Comparison of ENCODE assay signal across 10 mouse cellular contexts in genomic region chr6:128132581-128132980, GRCm38 (mm10). TPM values are rescaled to one million over a fixed set of nuclear protein-coding genes. Genes with fewer than 3 reads are reported as not detected.
DNase-seq lines count a peak whose midpoint lies in the region; ATAC-seq lines count a peak whose summit lies in the region.
"Had no signal": no experiment of that assay in that cellular context is flagged by ENCODE, and none has a peak within 500 bp of the region (broad histone marks: within the 10 kb centered on the region; RNA-seq: fewer than 3 reads in every experiment).

No protein-coding gene starts in this region.

- 80% methylated on average over 6 of the region's 6 CpGs for WGBS in embryonic facial prominence, embryonic 13.5 days
- 91% methylated on average over 6 of the region's 6 CpGs for WGBS in embryonic facial prominence, embryonic 10.5 days
- 64% methylated on average over 6 of the region's 6 CpGs for WGBS in liver, embryonic 16.5 days (ENCODE audit: insufficient replicate concordance)

- no peaks in the 10 kb centered on the region for H3K27me3 ChIP-seq in embryonic facial prominence, embryonic 13.5 days
- H3K27me3 ChIP-seq in embryonic facial prominence, embryonic 10.5 days (replicated peaks; ENCODE audit: low read depth, poor library complexity, severe bottlenecking): no peaks in the 10 kb centered on the region
- H3K27me3 ChIP-seq in liver, embryonic 16.5 days (ENCODE audit: control insufficient read depth, insufficient read depth, low read depth, low read length): no peaks in the 10 kb centered on the region

- ATAC-seq in embryonic facial prominence, embryonic 13.5 days (ENCODE audit: insufficient number of reproducible peaks, insufficient read depth, low FRiP score, low TSS enrichment, low read depth): peak; percentile 54
- ATAC-seq in liver, embryonic 16.5 days (ENCODE audit: low read depth): no peak
- no peak for ATAC-seq in megakaryocyte-erythroid progenitor cell, adult 5-6 weeks (replicated peaks; ENCODE audit: low FRiP score, low TSS enrichment, poor library complexity, severe bottlenecking)

- H3K27ac ChIP-seq in embryonic facial prominence, embryonic 13.5 days: peak overlapping the region; percentile 44
- no peak overlapping the region; the same call in 1 of the 2 replicates for H3K27ac ChIP-seq in embryonic facial prominence, embryonic 10.5 days (replicated peaks)
- peak overlapping the region; percentile 38; the same call in 1 of the 2 replicates for H3K27ac ChIP-seq in brown adipose tissue, adult 24 weeks (replicated peaks; ENCODE audit: low read depth, low read length)
- 0 out of 2 replicates have a peak overlapping the region, but pooled peaks have one; percentile 26 for H3K27ac ChIP-seq in liver, embryonic 16.5 days (ENCODE audit: low read length)

- no peaks in the 10 kb centered on the region for H3K36me3 ChIP-seq in embryonic facial prominence, embryonic 13.5 days
- 0 out of 2 replicates have a peak, but pooled peaks cover 7% of the 10 kb centered on the region for H3K36me3 ChIP-seq in embryonic facial prominence, embryonic 10.5 days (replicated peaks)
- no peaks in the 10 kb centered on the region; the same call in 1 of the 2 replicates for H3K36me3 ChIP-seq in liver, embryonic 16.5 days (ENCODE audit: control insufficient read depth, insufficient read depth)

- no peak for DNase-seq in embryonic facial prominence, embryonic 10.5 days (ENCODE audit: low spot score)
- peak; percentile 19 for DNase-seq in kidney, adult 9 months
- no peak for DNase-seq in kidney, adult 18-20 months
- DNase-seq in embryo, embryonic 11 days: no peak
- DNase-seq: adrenal gland, adult 2 months; cerebellum, adult 11-12 months had no signal

- peaks cover 87% of the 10 kb centered on the region for H3K4me1 ChIP-seq in embryonic facial prominence, embryonic 13.5 days
- peaks cover 83% of the 10 kb centered on the region for H3K4me1 ChIP-seq in embryonic facial prominence, embryonic 10.5 days
- H3K4me1 ChIP-seq in brown adipose tissue, adult 24 weeks (ENCODE audit: control insufficient read depth, insufficient read depth, insufficient read length, low read length): peaks cover 37% of the 10 kb centered on the region
- H3K4me1 ChIP-seq in liver, embryonic 16.5 days (ENCODE audit: control insufficient read depth, low read depth, low read length): peaks cover 6% of the 10 kb centered on the region

- H3K9ac ChIP-seq in embryonic facial prominence, embryonic 13.5 days: no peak overlapping the region
- no peak overlapping the region for H3K9ac ChIP-seq in liver, embryonic 16.5 days (ENCODE audit: low read depth, low read length)

- H3K9me3 ChIP-seq in embryonic facial prominence, embryonic 13.5 days: no peaks in the 10 kb centered on the region
- no peaks in the 10 kb centered on the region for H3K9me3 ChIP-seq in embryonic facial prominence, embryonic 10.5 days
- H3K9me3 ChIP-seq in liver, embryonic 16.5 days (replicated peaks; ENCODE audit: control insufficient read depth, low read length): no peaks in the 10 kb centered on the region

- no peak overlapping the region for H3K4me3 ChIP-seq in embryonic facial prominence, embryonic 13.5 days
- H3K4me3 ChIP-seq in embryonic facial prominence, embryonic 10.5 days: no peak overlapping the region
- no peak overlapping the region for H3K4me3 ChIP-seq in brown adipose tissue, adult 24 weeks (ENCODE audit: insufficient read depth, low read depth, low read length)
- H3K4me3 ChIP-seq in liver, embryonic 16.5 days (ENCODE audit: low read depth, low read length): no peak overlapping the region

- H3K4me2 ChIP-seq in embryonic facial prominence, embryonic 13.5 days: no peak overlapping the region
- no peak overlapping the region for H3K4me2 ChIP-seq in liver, embryonic 16.5 days (ENCODE audit: low read depth, low read length)

RNA-seq across cellular contexts. Expression of gene Tspan9, which starts 10.8 kb away (rescaled TPM):
- 115 and 116 TPM in 2 replicates for polyA plus RNA-seq in embryonic facial prominence, embryonic 13.5 days (2015; fragmentation: Nextera tagmentation; extraction: Ambion mirVana)
- polyA plus RNA-seq in embryonic facial prominence, embryonic 10.5 days (2016; fragmentation: Nextera tagmentation; extraction: Ambion mirVana): 69.3 and 69.7 TPM in 2 replicates
- polyA plus RNA-seq in brown adipose tissue, adult 24 weeks (2012; ENCODE audit: insufficient read depth, insufficient read length, missing spikeins): 7.5 and 8.8 TPM in 2 replicates
- 23.3 and 25.8 TPM in 2 replicates for polyA plus RNA-seq in liver, embryonic 16.5 days (2015; fragmentation: Nextera tagmentation; extraction: Ambion mirVana)
- total RNA-seq in megakaryocyte-erythroid progenitor cell, adult 5-6 weeks (2014; fragmentation: Nextera tagmentation): 0.22 TPM in 1 of 2 replicates, not detected in the other
- 0.19 TPM in 1 of 2 replicates, not detected in the other for total RNA-seq in megakaryocyte-erythroid progenitor cell, adult 5-6 weeks (2017)
